Mouse (Mus musculus) cortical plate, adult 2 months (tissue): ENCODE measurements around the gene Zbtb40.

Experiments
- CTCF ChIP-seq: fragments of 200-500 bp; IDR thresholded peaks from 2 replicates; pipeline ENCODE4 v1.5.1; 2011; ENCODE audit warnings: mild to moderate bottlenecking, control low read depth, low read length; ENCODE audit not compliant: insufficient read depth; ENCODE audit errors: extremely low read depth
- POLR2A ChIP-seq: fragments of 200-500 bp; IDR thresholded peaks from 2 replicates; pipeline ENCODE4 v1.6.1; 2011; ENCODE audit warnings: mild to moderate bottlenecking, low read length, control low read depth; ENCODE audit not compliant: insufficient read depth; ENCODE audit errors: extremely low read depth

- TF ChIP-seq POLR2A (no peak), CTCF (no peak)
These were observed 606 bp downstream of the Zbtb40 start for GRCm38 (mm10) chr4:137047840-137048549.
